Mouse (Mus musculus) kidney, postnatal 0 days (tissue): ENCODE results near the gene Lrrc4b. TPM values are rescaled to one million over a fixed set of nuclear protein-coding genes. Genes with fewer than 3 reads are reported as not detected.

Experiments
- ATAC-seq: fragments of 200-750 bp; cut with Nextera tagmentation; replicated peaks from 2 replicates; pipeline ENCODE4 v1.8.0; 2017; ENCODE audit warnings: low read depth, moderate number of reproducible peaks, moderate TSS enrichment, moderate library complexity; ENCODE audit not compliant: low FRiP score
- DNase-seq: peaks from one replicate; pipeline ENCODE4 v3.0.0-alpha.2; 2016; ENCODE audit warnings: low spot score
- H3K27ac ChIP-seq: fragments of 300-500 bp; sonication (generic); 2 replicates; pipeline ENCODE4 v1.5.1; 2014; ENCODE audit warnings: mild to moderate bottlenecking
- H3K27me3 ChIP-seq: fragments of 300-500 bp; sonication (generic); 2 replicates; pipeline ENCODE4 v1.6.1; 2014; ENCODE audit warnings: low read length, mixed read lengths; ENCODE audit not compliant: insufficient read depth
- H3K36me3 ChIP-seq: fragments of 300-500 bp; sonication (generic); 2 replicates; pipeline ENCODE4 v1.6.1; 2014; ENCODE audit warnings: low read length, mixed read lengths; ENCODE audit not compliant: insufficient read depth
- H3K4me1 ChIP-seq: fragments of 300-500 bp; sonication (generic); replicated peaks from 2 replicates; pipeline ENCODE4 v1.6.1; 2014; ENCODE audit warnings: antibody characterized with exemption, low read length, mixed read lengths; ENCODE audit not compliant: insufficient read depth
- H3K4me2 ChIP-seq: fragments of 300-500 bp; sonication (generic); 2 replicates; pipeline ENCODE4 v1.6.1; 2014; ENCODE audit warnings: mild to moderate bottlenecking, low read length, moderate library complexity, mixed read lengths
- H3K4me3 ChIP-seq: fragments of 300-500 bp; sonication (generic); replicated peaks from 2 replicates; pipeline ENCODE4 v1.5.1; 2014; ENCODE audit warnings: low read depth, low read length
- H3K9ac ChIP-seq: fragments of 300-500 bp; sonication (generic); 2 replicates; pipeline ENCODE4 v1.6.1; 2014; ENCODE audit warnings: low read depth, low read length
- H3K9me3 ChIP-seq: fragments of 300-500 bp; sonication (generic); replicated peaks from 2 replicates; pipeline ENCODE4 v1.6.1; 2016; ENCODE audit warnings: low read length, inconsistent platforms, mixed read lengths
- CTCF ChIP-seq: IDR thresholded peaks from 2 replicates; pipeline ENCODE4 v1.5.1; 2016; ENCODE audit warnings: antibody characterized with exemption, low read depth, mild to moderate bottlenecking, moderate library complexity
- WGBS: fragments of 180-500 bp; shearing (Covaris S2); extraction: QIAGEN DNeasy Blood & Tissue Kit; methylation state at CpG from one replicate; pipeline ENCODE4 v1.1.7; 2014; 5-methylcytosine and 5-hydroxymethylcytosine counted together
- polyA plus RNA-seq: library from polyadenylated mRNA; unstranded; fragments of >200 nt; fragmentation: Nextera tagmentation; extraction: Ambion mirVana; gene quantifications from 2 replicates; pipeline ENCODE4 v1.2.1, GENCODE M21; 2015

Gene Lrrc4b
- polyA plus RNA-seq, 1 experiment from 2014 or later = 0.26 TPM

DNA sequence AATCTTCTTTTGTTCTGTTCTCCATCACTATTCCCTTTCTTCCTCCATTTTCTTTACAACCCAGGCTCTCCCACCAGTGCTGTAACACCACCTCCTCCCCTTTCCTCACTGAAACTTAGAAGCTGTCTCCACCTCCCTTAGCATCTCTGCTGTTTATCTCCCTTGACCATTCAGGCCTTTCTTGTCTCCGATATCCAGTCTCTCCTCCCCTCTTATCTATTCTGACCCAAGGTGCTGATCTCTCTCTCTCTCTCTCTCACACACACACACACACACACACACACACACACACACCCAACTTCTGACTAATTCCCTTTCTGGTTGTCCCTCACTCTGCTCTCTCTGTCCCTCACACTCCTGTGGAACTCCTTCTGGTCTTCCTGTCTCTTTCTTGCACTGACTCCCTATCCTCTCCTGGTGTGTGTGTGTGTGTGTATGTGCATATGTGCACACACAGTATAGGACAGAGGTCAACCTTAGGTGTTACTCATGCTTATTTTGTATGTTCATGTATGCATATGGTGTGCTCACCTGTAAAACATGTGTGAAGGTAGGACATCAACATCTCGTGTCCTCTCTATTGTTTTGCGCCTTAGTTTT is 54.1 kb downstream of the Lrrc4b start:
- WGBS = 58% methylated on average over 3 of the region's 3 CpGs
- H3K4me1 ChIP-seq = no peaks in the 10 kb centered on the region
- H3K9me3 ChIP-seq = no peaks in the 10 kb centered on the region
- no peaks in the 10 kb centered on the region for H3K36me3 ChIP-seq
- no peak for TF ChIP-seq CTCF
- no peak overlapping the region for H3K4me2 ChIP-seq
- H3K27me3 ChIP-seq = 0 out of 2 replicates have a peak, but pooled peaks cover 5% of the 10 kb centered on the region
- no peak for DNase-seq
- ATAC-seq = no peak
- no peak overlapping the region for H3K27ac ChIP-seq
- no peak overlapping the region for H3K9ac ChIP-seq
- H3K4me3 ChIP-seq = no peak overlapping the region

DNA sequence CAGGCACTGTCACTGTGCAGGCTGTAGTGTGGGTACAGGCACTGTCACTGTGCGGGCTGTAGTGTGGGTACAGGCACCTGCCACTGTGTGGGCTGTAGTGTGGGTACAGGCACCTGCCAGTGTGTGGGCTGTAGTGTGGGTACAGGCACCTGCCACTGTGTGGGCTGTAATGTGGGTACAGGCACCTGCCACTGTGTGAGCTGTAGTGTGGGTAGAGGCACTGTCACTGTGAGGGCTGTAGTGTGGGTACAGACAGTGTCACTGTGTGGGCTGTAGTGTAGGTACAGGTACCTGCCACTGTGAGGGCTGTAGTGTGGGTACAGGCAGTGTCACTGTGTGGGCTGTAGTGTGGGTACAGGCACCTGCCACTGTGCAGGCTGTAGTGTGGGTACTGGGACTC is 55.3 kb downstream of the Lrrc4b start:
- H3K9ac ChIP-seq = no peak overlapping the region
- no peak overlapping the region for H3K4me2 ChIP-seq
- no peak for TF ChIP-seq CTCF
- H3K36me3 ChIP-seq = peaks cover 9% of the 10 kb centered on the region; the same call in 1 of the 2 replicates
- no peak for DNase-seq
- no peaks in the 10 kb centered on the region for H3K4me1 ChIP-seq
- H3K27me3 ChIP-seq = 0 out of 2 replicates have a peak, but pooled peaks cover 5% of the 10 kb centered on the region
- no peak for ATAC-seq
- no peak overlapping the region for H3K27ac ChIP-seq
- H3K4me3 ChIP-seq = no peak overlapping the region
- H3K9me3 ChIP-seq = no peaks in the 10 kb centered on the region
- 91% methylated on average over 1 of the region's 1 CpGs for WGBS

DNA sequence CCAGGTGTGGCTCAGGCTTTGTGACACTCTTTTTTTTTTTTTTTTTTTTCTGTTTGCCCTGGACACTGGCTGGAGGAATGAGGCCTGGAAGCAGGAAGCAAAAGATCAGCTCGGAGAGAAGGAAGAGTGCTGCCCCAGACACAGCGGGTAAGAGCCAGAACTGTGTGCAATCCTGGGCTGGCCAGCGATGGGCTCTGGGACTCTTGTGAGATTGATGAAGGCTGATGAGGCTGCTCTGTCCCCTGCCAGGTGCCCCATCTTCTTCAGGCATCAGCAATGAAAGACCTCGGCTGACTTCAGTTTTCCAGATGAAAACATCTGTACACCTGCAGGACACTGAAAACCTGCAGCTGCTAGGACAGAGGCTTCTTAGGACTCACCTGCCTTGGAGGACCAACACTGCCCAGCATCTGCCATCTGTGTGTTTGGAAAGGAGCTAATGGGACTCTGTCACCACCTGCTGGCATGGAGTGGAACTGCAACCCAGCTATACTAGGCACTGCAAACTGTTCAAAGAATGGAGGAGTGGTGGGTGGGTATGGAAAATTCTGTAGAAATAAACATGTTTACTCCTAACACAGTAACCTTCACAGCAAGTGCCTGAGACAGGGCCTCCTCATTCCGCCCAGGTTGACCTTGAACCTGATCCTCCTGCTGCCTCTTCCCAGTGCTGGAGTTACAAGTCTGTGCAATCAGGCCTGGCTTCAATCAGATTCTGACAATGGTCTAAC is 56.2 kb downstream of the Lrrc4b start:
- ATAC-seq = peak; percentile 73
- peak; percentile 78 for DNase-seq
- no peak overlapping the region for H3K9ac ChIP-seq
- peaks cover 12% of the 10 kb centered on the region; the same call in 1 of the 2 replicates for H3K36me3 ChIP-seq
- H3K27ac ChIP-seq = no peak overlapping the region
- peak; percentile 98 for TF ChIP-seq CTCF
- no peaks in the 10 kb centered on the region for H3K9me3 ChIP-seq
- H3K27me3 ChIP-seq = no peaks in the 10 kb centered on the region
- H3K4me3 ChIP-seq = no peak overlapping the region
- no peak overlapping the region for H3K4me2 ChIP-seq
- no peaks in the 10 kb centered on the region for H3K4me1 ChIP-seq
- WGBS = 39% methylated on average over 5 of the region's 5 CpGs

DNA sequence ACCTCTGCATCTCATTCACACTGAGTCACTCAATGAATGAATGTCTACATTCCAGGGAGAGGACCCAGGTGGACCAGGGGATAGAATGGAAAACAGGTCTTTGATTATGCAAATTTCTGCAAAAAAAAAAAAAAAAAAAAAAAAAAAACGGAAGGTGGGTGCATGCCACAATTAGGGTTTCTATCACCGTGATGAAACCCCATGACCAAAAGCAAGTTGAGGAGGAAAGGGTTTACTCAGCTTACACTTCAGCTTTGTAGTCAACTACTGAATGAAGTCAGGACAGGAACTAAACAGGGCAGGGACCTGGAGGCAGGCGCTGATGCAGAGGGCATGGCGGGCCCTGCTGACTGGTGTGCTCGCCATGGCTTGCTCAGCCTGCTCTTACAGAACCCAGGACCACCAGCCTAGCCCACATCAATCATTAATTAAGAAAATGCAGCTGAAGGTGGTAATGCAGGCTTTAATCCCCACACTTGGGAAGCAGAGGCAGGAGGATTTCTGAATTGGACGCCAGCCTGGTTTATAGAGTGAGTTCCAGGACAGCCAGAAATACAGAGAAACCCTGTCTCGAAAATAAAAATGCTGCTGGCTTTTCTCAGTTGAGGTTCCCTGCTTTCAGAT is 56.9 kb downstream of the Lrrc4b start:
- DNase-seq (no peak), ATAC-seq (no peak)
- Histone ChIP-seq H3K4me3 (no peak overlapping the region), H3K36me3 (peaks cover 18% of the 10 kb centered on the region), H3K9me3 (no peaks in the 10 kb centered on the region), H3K27me3 (no peaks in the 10 kb centered on the region), H3K4me1 (no peaks in the 10 kb centered on the region), H3K27ac (no peak overlapping the region), H3K4me2 (no peak overlapping the region), H3K9ac (no peak overlapping the region)
- WGBS = 77% methylated on average over 7 of the region's 7 CpGs
- TF ChIP-seq CTCF = no peak

DNA sequence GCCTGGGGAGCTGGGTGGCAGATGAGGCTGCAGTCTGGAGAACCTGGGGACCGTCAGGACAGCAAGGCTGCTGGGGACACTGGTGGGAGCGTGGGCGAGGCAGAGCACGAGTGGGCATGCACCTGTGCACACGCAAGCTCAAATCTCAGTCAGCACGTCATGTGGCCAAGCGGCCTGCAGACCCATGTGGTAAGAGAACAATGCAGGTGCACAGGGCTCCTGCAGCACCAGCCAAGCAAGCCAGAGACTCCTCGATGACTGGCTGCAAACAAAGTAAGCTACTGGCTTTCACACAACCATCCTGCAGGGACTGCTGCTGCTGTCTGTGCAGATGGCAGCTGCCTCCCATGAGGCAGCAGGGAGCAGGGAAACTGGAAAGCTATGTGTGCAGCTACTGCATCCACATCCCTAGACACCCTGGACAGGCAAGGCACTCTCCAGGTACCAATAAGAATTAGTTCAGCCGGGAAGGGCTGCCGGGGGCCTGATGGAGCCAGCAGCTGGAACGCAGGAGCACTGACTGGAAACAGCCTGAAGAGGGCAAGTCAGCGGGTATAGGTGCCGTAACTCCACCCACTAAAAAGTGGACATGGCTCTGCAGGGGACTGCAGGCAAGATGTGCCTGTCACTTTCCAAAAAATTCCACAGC is 58.2 kb downstream of the Lrrc4b start:
- Histone ChIP-seq H3K4me1 (no peaks in the 10 kb centered on the region), H3K4me3 (no peak overlapping the region), H3K4me2 (no peak overlapping the region), H3K9me3 (no peaks in the 10 kb centered on the region), H3K9ac (no peak overlapping the region), H3K36me3 (peaks cover 32% of the 10 kb centered on the region), H3K27me3 (no peaks in the 10 kb centered on the region), H3K27ac (no peak overlapping the region)
- WGBS = 66% methylated on average over 13 of the region's 13 CpGs
- DNase-seq (no peak), ATAC-seq (no peak)
- TF ChIP-seq CTCF = no peak

DNA sequence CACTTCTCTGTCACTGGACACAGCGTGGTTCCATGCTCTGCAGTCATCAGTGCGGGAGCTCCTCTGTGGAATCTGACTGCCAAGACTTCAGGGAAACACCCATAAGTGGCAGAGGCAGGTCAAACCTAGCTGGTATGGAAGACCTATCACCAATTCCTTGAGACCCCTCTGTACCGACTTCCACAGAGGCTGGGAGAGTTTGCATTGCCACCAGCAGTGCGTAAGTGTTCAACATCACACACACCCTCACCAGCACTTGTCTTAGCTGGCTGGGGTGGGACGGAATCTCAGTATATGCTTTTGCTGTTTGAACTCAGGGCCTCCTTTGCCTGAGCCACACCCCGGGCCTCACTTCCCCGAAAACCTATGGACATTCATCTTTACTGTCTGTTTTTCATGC is 59.1 kb downstream of the Lrrc4b start:
- Histone ChIP-seq H3K36me3 (peaks cover 41% of the 10 kb centered on the region), H3K27me3 (no peaks in the 10 kb centered on the region), H3K4me3 (no peak overlapping the region), H3K4me1 (no peaks in the 10 kb centered on the region), H3K9ac (no peak overlapping the region), H3K4me2 (no peak overlapping the region), H3K27ac (no peak overlapping the region), H3K9me3 (no peaks in the 10 kb centered on the region)
- ATAC-seq (no peak), DNase-seq (no peak)
- no peak for TF ChIP-seq CTCF
- 89% methylated on average over 7 of the region's 7 CpGs for WGBS
